Mouse (Mus musculus) left cerebral cortex, postnatal 25 days (tissue): ENCODE measurements at regions not wholly inside any gene's neighbourhood (a gene's known extent, or its start where the extent isn't known, plus 50 kb on each side); places are given as distances from the start of the nearest gene placed in this dataset.
"Not testable (repeated sequence)": the region's sequence is repeated elsewhere in the genome, so short reads cannot be mapped to it uniquely, and the experiment has no call there.

Experiments
- DNase-seq, 2 experiments: peaks; one replicate each; pipeline ENCODE4 v3.0.0; 2022; ENCODE audit warnings: low spot score in 2 of 2, mixed read lengths in 1 of 2
- intact Hi-C: fragments of 180-260 bp; cut with DNase I; formaldehyde crosslinking; loops from one replicate; pipeline ENCODE4 v1.15.1; 2025

DNA sequence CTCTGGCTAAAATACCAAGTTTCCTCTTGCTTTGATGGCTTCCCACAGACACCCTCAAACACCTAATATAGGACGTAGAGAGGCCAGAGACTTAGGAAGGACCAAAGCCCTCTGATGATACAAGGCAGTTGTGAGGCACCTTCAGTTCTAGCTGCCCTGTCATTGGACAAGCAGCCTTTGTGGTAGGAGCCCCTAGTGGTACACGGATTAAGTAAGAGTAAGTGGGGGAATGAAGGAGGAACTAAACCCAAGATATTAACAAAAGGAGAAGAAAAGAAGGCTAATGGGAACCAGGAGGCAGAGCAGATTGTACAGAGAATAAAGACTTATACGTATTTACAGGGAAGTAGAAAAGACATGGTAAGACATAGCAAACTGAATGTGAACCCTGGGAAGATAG lies 352.3 kb upstream of the Tmco5 start:
- DNase-seq, intact Hi-C loops: not testable (repeated sequence)

DNA sequence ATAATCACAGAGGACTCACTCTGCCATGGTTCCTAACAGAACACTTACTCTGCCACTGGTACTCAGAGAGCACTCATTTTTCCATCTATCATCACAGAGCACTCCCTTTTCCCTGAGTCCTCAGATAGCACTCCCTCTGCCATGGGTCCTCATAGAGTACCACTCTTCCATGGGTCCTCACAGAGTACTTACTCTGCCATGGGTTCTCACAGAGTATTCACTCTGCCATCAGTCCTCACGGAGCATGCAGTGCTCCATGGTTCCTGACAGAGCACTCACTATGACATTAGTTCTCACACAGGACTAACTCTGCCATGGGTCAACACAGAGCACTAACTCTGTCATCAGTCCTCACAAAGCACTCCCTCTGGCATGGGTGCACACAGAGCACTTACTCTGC lies 342.0 kb upstream of the Tmco5 start:
- intact Hi-C loops = no loop called here
- no peak for DNase-seq

DNA sequence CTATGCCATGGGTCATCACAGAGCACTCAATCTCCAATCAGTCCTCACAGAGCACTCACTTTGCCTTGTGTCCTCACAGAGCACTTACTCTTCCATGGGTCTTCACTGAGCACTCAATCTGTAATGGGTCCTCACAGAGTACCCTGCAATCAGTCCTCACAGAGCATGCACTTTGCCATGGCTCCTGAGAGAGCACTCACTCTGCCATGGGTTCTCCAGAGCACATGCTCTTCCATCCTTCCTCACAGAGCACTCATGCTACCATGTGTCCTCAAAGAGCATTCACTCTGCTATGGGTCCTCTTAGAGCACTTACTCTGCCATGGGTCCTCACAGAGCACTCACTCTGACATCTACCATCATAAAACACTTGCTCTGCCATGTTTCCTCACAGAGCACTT lies 319.1 kb upstream of the Tmco5 start:
- no peak for DNase-seq
- intact Hi-C loops = no loop called here

DNA sequence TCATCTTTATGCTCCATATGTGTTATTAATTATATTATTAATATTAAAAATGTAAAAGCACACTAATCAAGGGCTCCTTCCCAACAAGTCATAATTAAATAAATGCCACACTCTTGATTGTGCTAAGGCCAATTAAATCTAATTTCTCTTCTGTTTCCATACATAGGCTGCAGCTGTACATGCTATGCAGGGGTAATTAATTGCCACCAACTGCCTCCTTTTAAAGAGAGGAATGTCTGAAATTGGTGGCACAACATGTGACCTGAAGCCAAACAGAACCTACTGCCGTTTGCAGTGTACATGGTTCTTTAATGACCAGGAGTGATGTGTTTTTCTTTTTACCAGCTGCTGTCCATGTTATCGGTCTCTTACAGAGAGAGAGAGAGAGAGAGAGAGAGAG lies 294.5 kb upstream of the Tmco5 start:
- no peak for DNase-seq
- intact Hi-C loops = no loop called here

DNA sequence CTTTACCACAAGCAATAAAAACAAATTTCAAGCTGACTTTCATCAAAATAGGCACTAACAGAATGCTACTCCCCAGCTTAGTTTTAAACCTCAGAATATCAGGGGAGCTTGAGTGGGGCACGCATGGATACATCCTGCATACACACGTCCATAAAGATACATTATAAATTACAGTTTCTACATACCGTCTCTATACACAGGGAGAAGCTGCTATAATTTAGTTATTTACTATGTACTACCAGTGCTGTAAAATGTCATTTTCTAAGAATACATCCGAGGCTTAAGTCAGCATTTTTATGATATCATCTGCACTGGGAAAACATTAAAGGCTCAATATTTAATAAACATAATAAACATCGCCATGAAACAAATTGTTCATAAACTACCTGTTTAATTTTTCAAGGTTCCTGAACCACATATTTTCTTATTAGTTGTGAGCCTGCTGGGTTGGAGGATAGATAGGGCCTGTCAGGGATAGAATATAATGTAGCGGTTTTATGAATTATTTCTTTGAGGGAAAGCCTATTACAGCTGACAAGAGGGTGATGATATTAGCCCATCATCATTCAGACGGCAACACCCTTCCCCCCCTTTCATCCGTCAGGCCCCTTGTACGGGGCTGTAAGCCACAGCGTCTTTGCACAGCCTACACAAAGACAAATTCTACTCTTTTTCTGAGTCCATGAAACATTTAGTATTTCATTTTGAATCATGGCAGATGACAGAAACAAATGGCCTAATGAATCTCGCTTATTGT lies 292.1 kb upstream of the Tmco5 start:
- DNase-seq = no peak
- intact Hi-C loops = no loop called here

DNA sequence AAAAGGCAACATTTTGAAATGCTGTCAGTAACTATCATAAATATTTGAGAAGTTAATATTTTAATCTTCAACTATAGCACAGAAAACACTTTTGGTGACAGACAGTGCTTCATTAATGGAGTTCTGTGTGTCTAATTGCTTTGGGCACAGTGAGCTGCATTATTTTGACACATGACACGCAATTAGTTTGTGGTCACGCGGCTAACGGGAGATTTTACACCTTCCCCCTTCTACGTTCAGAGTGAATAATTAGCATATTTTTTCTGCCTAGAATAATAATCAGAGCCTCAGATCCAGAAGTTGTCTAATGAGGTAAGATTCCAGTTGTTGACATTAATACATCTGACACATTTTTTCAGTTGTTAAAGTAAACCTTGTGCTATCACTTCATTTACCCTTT lies 272.6 kb upstream of the Tmco5 start:
- no peak for DNase-seq
- intact Hi-C loops = no loop called here

DNA sequence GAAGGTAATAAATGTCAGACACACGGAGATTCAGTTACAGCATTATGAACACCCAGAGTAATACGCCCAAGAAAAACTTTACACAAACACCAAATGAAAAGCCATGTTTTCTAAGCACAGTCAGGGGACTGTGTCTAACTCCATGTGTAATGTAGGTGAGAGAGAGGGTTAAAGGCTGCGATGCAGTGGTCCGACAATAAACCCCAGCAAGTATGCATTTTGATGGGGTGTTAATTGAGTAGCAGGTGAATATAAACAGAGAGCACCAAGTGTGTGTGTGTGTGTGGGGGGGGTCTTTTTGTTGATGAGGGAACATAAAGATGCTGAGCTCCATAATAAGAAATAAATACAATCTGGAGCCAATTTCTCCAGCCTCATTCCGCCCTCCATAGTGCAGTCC lies 238.6 kb upstream of the Tmco5 start:
- no peak for DNase-seq
- intact Hi-C loops = no loop called here

DNA sequence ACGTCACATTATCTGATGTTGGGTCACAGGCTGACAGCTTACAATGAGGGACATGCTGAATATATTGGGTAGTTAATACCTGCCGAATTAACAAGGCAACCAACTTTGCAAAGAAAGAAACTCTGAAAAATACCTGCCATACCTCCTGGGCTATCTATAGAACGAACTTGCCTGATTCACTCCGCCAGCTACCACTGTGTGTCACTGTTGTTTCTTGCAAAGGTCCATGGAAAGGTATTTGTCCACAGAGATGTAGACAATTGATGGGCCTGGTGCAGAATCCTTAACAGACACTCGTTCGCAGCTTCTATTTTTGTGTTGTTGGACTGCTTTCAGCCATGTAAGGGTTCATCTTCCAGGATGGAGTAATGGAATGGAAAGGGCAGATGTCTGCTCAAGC lies 226.4 kb upstream of the Tmco5 start:
- intact Hi-C loops = no loop called here
- DNase-seq = no peak

DNA sequence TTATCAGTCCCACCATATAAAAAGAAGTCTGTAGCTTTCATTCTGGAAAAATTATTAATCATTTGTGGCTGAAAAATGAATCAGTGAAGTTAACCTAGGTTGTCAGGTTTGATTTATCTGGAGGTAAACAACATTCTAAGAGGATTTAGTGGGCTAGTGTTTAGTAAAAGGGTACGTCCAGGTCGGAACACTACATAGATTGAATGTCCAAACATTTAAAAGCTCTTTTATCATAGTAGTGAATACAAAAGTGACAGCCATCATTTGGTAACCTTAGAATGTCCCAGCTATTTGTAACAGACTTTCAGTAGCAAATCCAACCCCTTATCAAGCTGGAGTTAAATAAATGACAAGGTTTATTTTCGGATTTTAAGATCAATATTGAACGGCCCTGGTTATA lies 192.7 kb upstream of the Tmco5 start:
- intact Hi-C loops = no loop called here
- no peak for DNase-seq

DNA sequence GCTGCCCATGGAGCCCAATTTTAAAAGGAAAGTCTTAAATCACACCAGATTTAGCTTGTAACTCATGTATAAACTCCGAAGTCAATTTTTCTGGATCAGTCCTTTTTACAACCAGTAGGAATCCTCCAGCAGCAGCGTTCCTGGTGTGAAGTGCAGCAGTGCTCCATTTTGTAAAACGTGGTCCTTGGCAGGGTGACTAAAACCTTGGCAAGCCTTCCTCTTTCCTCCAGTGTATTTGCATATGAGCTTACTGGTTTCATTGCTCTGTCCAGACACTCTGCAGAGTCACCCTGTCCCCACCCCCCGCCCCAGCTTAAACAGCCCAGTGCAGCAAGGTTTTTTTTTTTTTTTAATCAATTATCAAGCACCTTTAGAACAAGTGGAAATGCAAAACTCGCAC lies 180.9 kb upstream of the Tmco5 start:
- intact Hi-C loops = no loop called here
- peak in 1 of 2 experiments; percentile 3 for DNase-seq

DNA sequence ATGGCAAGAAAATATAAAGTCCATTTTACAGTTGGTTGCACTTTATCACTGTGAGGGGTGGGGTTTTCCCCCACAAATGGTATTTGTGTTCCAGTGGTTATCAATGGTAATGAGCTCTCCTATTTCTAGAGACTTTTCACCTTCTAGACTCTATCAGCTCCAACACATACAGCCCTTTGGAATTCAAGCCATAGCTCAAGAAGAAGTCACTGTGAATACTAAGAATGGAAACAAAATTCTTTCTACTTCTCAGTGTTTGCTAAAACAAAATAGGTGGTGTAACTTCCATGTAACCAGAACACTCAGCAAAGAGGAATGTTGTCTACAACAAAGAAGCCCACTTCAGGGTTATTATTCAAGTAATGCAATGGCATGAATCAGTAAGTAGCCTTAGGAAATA lies 173.8 kb upstream of the Tmco5 start:
- no peak for DNase-seq
- intact Hi-C loops = no loop called here

DNA sequence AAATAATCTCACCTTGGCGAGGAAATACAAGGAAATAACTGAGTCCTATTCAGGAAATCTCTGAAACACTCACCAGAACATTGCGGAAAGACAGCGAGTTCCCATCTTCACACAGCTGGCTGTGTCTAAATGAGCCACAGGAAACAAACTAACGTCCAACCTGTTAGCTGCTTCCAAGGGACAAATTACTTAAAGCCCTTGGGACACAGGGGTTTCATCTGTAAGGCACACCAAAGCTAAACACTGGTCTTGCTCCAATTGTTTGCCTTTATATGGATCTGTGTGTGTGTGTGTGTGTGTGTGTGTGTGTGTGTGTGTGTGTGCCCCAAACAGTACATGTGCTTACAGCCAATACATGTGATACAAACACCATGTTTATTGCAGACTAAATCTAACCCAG lies 168.9 kb upstream of the Tmco5 start:
- intact Hi-C loops = no loop called here
- no peak for DNase-seq

DNA sequence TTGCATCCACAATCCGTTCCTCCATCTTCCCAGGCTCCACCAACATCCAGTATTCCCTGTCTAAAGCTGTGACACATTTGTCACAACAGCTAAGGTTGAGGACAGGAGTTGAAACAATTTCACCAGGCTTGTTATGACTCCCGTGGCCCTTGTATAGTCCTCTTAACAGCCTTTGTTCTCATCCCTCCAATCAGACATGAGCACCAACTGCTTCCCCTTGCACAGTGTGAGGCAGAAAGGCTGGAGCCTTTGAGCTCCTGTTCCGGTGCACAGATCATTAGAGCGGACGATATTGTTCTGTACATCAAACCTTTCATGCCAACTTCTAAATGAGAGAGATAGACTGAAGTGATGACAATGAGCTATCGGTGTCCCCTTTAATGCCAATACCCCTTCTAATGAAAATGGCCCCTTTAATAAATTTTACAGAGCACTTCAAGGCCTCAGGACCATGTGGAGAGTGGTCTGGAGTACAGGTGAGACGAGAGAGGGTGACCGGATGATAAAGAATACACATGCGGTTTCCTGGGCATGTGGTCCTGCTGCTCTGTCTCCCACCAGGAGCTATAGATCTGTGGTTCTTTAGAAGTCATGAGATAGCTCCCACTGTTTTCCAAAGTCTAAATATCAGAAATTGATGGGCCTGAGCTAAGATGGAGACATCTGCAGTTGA lies 161.8 kb upstream of the Tmco5 start:
- DNase-seq = no peak
- intact Hi-C loops = no loop called here

DNA sequence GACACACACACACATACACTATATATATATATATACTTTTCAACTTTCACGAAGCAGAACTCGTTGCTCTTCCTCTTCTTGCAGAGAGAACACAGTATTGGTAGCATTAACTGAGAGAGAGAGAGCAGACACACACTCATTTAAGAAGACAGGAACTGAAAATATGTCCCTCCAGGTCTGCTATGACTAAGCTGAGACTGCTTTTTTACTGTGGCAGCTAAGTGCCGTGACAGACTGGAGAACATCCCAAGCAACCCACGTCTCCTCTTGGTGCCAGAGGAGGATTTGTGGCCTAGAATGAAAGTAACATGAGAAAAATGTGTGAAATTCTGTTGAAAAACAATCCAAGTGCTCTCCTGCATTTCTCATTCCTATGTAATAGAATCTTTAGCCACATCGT lies 159.9 kb upstream of the Tmco5 start:
- intact Hi-C loops = no loop called here
- peak; percentile 35 to 91 for DNase-seq

DNA sequence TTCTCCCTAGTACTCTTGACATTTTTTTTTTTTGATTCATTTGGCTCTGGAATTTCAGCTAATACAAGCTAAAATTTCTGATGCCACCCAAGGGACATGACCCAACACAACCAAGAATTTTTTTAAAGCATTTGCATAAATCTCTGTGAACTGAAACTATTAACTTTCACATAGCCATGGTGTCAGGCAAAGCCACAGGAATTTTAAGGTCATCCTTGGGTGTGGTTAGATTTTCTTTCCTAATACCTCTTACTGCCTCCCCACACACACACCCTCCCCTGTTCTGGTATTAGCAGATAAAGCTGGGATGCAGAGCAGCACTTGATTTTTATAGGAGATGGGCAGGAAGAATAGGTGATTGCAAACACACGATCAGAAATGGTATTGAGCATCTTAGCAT lies 150.9 kb upstream of the Tmco5 start:
- DNase-seq = no peak
- intact Hi-C loops = loop anchor here (10.0 kb wide), 1 partner anchor 493 kb away; no protein-coding TSS in a partner anchor

DNA sequence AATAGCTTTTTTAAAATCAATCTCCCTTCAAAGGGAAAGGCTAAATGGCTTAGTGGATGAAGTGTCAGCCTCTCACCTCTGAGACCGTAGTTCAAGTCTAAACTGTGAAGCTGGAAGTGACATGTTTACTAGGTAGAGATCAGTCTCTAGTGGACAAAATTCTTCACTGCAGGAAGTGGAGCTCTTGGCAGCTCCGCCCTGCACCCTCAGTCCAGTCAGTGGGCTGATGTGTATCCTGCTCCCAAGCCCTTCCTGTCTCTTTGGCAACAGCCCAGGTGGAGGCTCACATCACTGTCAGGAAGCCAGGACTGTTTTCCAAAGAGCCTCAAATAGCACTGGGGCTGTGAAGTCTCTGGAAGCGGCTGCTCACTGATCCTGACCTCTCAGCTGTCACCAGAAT lies 142.8 kb upstream of the Tmco5 start:
- peak; percentile 3 to 19 for DNase-seq
- intact Hi-C loops = no loop called here

DNA sequence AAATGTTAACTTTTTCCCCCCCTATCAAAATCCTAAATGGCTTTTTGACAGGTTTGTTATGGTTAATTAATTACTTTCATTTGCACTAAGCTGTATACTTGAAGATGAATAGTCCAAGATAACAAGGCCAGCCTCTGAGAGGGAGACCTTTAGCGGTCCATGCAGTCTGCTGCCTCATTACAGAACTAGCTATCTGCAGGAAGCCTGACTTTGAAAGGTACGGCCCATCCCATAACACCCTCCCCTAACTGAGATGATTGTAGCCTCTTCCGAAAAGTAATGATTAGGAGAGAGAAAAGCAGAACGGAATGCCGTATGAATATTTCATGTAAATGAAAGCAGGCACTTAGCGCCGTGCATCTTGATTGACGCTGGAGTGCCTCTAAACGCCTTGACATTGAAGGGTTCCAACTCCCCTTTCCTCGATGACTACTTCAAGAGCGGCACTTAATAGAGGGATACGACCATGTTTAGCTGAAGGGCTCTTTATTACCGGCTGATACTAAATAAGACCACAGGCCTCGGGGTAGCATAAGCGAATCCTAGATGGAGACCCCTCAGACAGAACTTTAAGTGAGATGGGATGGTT lies 109.9 kb upstream of the Tmco5 start:
- intact Hi-C loops = no loop called here
- no peak for DNase-seq

DNA sequence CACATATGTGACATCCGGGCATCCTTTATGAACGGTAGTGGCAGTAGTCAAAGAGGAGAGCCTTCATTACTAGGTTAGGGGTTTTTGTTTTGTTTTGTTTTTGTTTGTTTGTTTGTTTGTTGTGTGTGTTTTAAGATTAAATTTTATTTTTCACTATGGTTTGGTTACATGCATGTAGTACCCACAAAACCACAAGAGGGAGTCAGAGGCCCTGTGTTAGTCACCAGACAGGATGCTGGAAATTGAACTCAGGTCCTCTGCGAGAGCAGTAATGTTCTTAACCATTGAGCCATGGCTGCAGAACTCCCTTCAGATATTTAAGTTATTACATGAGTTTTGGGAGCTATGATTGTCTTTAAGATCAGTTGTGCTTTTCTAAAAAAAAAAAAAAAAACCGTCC lies 109.3 kb upstream of the Tmco5 start:
- intact Hi-C loops = no loop called here
- no peak for DNase-seq

DNA sequence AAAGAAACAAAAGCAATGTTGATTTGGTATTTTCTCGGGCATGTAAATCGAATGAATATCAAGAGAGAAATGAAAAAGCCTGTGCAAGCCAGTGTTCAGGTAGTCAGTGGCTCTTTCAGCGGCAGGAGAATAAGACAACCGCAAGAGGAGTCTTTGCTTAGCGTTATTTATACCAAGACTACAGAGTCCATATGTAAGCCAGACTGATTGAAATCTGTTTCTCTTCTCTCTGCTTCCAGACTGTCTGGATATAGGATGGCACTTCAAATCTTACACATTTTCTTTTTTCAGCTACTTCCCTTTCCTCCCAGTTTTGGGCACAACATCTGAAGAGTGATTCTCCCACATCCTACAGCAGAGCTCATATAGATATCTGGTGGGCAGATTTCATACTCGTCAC lies 105.9 kb upstream of the Tmco5 start:
- intact Hi-C loops = no loop called here
- peak in 1 of 2 experiments; percentile 34 for DNase-seq

DNA sequence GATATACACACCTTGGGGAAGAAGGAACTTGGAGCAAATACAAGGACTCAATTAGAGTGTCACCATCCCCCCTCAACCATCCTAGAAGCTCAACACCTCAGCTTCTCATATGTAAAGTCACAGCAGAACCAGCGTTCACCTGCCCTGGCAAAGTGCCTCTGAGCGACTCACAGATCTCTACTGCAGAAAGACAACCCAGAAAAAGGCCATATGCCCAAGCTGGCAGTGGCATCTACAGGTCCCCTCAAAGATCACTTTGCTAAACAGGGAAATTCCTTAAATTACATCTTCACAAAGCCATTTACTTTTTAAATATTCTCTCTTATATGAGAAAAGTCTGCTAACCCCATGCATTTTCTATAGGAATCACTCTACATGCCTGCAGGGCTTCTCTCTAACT lies 78.3 kb upstream of the Tmco5 start:
- intact Hi-C loops = no loop called here
- no peak for DNase-seq

DNA sequence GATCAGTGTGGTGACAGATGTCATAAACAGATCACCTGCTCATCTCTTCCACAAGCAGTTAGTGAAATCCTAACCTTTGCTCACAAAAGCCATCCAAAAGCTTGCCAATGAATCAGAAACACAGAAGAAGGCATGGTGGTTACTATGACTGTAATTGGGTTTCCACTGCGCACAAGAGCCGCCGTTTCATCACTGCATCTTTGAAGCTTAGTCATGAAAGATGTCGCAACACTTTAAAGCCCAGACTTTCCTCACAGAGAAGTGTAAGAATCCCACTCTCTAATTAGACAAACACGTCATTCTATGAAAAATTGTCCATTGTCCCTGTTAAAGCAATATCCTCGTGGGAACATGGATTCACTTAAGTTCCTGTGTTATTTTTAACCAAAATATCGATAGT lies 76.9 kb upstream of the Tmco5 start:
- intact Hi-C loops = no loop called here
- DNase-seq = no peak
